Mouse (Mus musculus) layer of hippocampus, adult 8-10 months (tissue): ENCODE results near the gene Lzts2. TPM values are rescaled to one million over a fixed set of nuclear protein-coding genes. Genes with fewer than 3 reads are reported as not detected.

Source experiments
- DNase-seq, 2 experiments: peaks; one replicate each; pipeline ENCODE4 v3.0.0; 2022; ENCODE audit warnings: low spot score in 2 of 2
- total RNA-seq, 4 experiments: library from RNA; stranded (reverse); gene quantifications; 2 replicates each; pipeline ENCODE4 v1.2.4; 2022

Gene Lzts2
- total RNA-seq, 4 experiments from 2014 or later: 31.0 to 38.3 (median 33.3) TPM

- no peak for DNase-seq
These were observed 10.3 kb upstream of the Lzts2 start for GRCm38 (mm10) chr19:45003740-45004516.

- DNase-seq: no peak
These were observed 8.8 kb upstream of the Lzts2 start, which contains the start of gene Twnk for GRCm38 (mm10) chr19:45005444-45005843. Gene Twnk, plus strand, starts transcription at chr19:45005663.

GRCm38 (mm10) chr19:45005957-45006712 lies 8.1 kb upstream of the Lzts2 start, which contains the start of gene Mrpl43:
Gene Mrpl43, minus strand, starts transcription at chr19:45006442.
- DNase-seq: peak; percentile 95

GRCm38 (mm10) chr19:45007021-45007420 lies 7.2 kb upstream of the Lzts2 start:
- DNase-seq: no peak

- DNase-seq: no peak
These were observed 6.6 kb upstream of the Lzts2 start for GRCm38 (mm10) chr19:45007425-45008191.

- no peak for DNase-seq
These were observed 3.6 kb upstream of the Lzts2 start for GRCm38 (mm10) chr19:45010646-45011045.

- DNase-seq: no peak
These were observed 2.0 kb upstream of the Lzts2 start for GRCm38 (mm10) chr19:45012219-45012618.

- DNase-seq: no peak
These were observed 1.6 kb upstream of the Lzts2 start for GRCm38 (mm10) chr19:45012636-45013035.

- no peak for DNase-seq
These were observed 511 bp upstream of the Lzts2 start for GRCm38 (mm10) chr19:45013581-45014225.

GRCm38 (mm10) chr19:45014981-45015402 lies 778 bp downstream of the Lzts2 start:
- no peak for DNase-seq

- DNase-seq: no peak
These were observed 1.5 kb downstream of the Lzts2 start for GRCm38 (mm10) chr19:45015518-45016281.

GRCm38 (mm10) chr19:45016341-45017215 lies 2.4 kb downstream of the Lzts2 start:
- peak; percentile 56 to 70 for DNase-seq

- peak; percentile 73 to 82 for DNase-seq
These were observed 3.1 kb downstream of the Lzts2 start for GRCm38 (mm10) chr19:45017216-45017771.

GRCm38 (mm10) chr19:45017909-45018308 lies 3.7 kb downstream of the Lzts2 start:
- peak; percentile 71 to 75 for DNase-seq

GRCm38 (mm10) chr19:45018351-45018831 lies 4.2 kb downstream of the Lzts2 start:
- no peak for DNase-seq

GRCm38 (mm10) chr19:45020348-45020747 lies 6.1 kb downstream of the Lzts2 start:
- DNase-seq: no peak

- no peak for DNase-seq
These were observed 7.1 kb downstream of the Lzts2 start for GRCm38 (mm10) chr19:45021362-45021761.

- peak in 1 of 2 experiments; percentile 5 for DNase-seq
These were observed 9.8 kb downstream of the Lzts2 start for GRCm38 (mm10) chr19:45023993-45024392.

- DNase-seq: no peak
These were observed 10.6 kb downstream of the Lzts2 start for GRCm38 (mm10) chr19:45024775-45025174.
